Mouse (Mus musculus) layer of hippocampus, adult 9-10 months (tissue): ENCODE results near the gene Catip.

Source experiments
- DNase-seq: peaks from one replicate; pipeline ENCODE4 v3.0.0; 2022; ENCODE audit warnings: low spot score

Gene Catip

DNA sequence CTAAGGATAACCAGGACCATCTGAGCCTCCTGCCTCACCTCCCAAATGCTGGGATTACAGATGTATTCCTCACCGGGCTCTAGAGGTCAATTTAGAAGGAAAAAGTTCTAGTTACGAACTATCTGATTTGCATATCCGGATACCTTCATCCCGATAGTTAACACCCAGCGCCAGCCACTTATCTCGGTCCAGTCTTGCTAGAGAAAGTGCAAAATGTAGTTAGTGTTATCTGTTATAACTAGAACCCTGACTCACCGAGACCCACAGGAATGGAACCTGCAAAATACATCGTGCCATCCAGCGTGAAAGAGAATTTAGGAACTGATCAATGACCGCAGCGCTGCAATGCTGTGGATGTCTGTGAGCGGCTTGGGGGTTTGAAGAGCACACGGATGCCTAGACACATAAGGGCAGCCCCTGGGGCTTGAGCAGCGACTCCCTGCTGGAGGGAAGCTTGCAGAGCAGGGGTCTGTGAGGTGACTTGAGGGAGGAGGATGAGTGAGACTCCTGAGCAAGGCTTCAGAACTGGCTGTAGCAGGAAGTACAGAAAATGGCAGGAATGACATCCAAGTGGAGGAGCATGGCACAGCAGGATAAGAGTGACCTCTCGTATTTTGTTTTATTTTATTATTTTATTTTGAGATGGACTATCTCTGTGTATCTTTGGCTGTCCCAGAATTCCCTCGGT is 39.3 kb downstream of the Catip start:
- DNase-seq = no peak

DNA sequence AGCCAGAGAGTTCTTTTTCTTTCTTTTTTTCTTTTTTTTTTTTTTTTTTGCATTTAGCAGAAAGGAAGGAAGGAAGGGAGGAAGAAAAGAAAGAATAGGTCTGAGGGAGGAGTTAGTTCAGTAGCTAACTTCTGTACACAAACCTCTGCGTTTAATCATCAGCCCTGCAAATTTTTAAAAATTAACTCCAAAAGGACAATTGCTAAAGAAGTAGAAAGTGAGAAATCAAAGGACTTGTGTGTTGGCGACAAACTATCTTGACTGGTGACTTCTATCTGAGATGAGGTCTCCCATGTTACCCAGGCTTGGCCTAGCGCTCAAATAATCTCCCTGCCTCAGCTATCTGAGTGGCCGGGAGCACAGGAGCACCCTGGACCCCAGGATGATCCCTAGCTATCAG is 42.3 kb downstream of the Catip start:
- DNase-seq = no peak

DNA sequence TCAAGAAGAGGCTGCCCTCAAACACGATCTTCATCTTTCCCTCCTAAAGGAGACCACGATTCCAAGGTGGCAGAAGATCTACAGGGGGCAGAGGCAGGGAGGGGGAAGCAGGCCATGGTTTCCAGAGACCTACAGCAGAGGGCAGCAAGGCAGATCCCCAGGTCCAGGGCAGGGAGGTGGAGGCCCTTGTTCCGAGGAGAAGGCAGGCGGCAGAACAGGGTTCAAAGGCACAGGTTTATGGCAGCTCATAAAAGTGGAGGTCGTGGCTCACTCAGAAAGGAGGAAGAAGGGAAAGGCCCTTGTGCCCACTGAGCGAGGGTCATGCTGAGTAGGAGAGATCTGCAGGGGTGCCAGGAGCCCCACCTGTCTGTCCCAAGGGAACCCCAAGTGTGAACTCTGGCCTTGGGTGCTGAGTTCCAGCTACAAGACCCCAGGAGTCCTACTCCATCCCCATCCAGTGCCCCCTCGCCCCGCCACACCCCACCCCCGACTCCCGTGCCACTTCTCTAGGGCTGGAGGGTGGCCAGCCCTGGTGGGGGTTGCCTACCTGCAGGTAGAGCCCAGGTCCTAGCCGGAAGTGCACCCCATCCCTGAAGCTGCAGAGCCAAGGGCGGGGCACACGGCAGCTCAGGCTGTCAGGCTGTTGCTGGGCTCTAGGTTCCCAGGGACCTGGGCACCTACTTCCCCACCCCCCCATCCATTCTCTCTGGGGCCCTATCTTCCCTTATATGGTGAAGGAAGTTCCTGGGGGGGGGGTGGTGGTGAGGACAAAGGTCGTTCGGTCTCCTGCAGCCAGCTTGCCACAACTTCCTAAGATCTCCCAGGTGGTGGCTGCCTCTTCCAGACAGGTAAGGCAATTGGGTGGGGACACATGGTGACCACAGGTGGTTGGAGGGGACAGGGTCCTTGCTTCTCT is 46.9 kb downstream of the Catip start, which contains the start of gene Vil1:
TSS of gene Vil1 (plus strand) at position 788 of the 916 bp plus-strand sequence.
- DNase-seq = no peak

DNA sequence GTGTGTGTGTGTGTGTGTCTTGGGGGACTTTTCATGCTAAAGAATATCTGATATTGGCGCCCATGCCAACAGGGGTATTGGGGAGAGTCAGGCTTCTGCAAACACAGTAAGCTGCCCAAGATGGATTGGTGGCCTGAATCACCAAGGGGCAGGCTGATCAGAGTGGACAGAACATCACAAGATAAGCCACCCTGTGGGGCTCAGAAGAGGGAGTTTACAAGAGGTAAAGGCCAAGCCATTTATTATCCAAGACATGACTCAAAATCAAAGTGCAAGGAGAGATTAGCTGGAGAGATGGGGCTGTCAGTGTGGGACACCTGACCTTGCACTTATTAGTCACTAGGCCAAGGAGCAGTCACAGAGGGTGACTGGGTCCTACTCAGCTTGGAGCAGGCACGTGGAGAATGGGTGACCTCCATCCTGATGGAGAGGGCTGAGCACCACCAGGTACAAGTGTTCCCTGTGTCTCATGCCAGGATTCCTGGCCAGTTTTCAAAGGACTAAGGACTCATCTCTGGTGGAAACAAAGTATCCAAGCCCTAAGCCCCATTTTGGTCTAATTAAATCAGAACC is 49.9 kb downstream of the Catip start:
- no peak for DNase-seq

DNA sequence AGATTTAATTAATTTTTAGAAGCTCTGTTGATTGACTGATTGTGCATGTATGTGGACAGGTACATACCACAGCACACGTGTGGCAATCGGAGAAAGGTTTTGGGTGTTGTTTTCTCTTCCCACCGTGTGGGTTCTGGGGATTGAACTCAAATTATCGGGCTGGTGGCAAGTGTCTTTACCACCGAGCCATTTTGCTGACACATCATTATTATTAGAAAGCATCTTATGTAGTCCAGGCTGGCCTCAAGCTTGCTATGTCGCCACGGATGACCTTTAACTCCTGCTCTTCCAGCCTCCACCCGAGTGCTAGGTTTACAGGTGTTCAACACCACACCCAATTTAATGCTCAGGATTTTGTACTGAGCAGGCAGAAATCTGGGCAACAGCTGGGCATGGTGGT is 50.8 kb downstream of the Catip start:
- DNase-seq = no peak

DNA sequence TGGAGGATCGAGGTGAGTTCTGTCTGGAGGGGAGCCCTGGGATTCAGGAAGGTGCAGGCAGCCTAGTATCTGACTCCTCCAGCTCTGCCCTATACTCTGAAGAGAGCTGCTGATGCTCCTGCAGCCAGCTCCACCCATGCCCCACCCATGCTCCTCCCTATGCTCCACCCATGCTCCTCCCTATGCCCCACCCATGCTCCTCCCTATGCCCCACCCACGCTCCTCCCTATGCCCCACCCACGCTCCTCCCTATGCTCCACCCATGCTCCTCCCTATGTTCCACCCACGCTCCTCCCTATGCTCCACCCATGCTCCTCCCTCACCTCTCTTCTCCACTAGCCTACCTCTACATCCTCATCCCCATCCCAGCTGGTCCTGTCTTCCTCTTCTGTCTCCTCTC is 53.2 kb downstream of the Catip start:
- DNase-seq = no peak
